In genomic region chr11:73047542-73047996, GRCm38 (mm10) we compare ENCODE assay signal across 8 mouse cellular contexts. TPM values are rescaled to one million over a fixed set of nuclear protein-coding genes. Genes with fewer than 3 reads are reported as not detected.
DNase-seq lines count a peak whose midpoint lies in the region; ATAC-seq lines count a peak whose summit lies in the region.

TSS of gene Ncbp3 (plus strand) at chr11:73047783.

- peak; percentile 97 for ATAC-seq in inflammation-experienced regulatory T-cells, adult 6 months
- peak; percentile 93 for ATAC-seq in megakaryocyte-erythroid progenitor cell, adult 5-6 weeks (replicated peaks; ENCODE audit: low FRiP score, low TSS enrichment, poor library complexity, severe bottlenecking)

- intact Hi-C loops in left cerebral cortex, postnatal 10 days (cut with DNase I), result no loop called here

- peak; percentile 97 for DNase-seq in adipocyte (ENCODE audit: low spot score)
- DNase-seq in embryo, embryonic 10 days (ENCODE audit: low spot score), result peak; percentile 99
- DNase-seq in gastrocnemius, postnatal 10 days, result peak; percentile 90
- peak; percentile 93 to 96 for DNase-seq in left cerebral cortex, postnatal 10 days (ENCODE audit: extremely low spot score in 1 of 2, low spot score in 2 of 2)
- DNase-seq in right cerebral cortex, postnatal 25 days, result peak; percentile 94
- peak; percentile 92 to 95 for DNase-seq in urinary bladder, postnatal 4 days (ENCODE audit: low spot score in 2 of 2)

RNA-seq across cellular contexts. Expression of gene Ncbp3, which starts in this region (rescaled TPM):
- 1 to 10 TPM; 4.6 to 6.6 TPM for total RNA-seq in gastrocnemius, postnatal 10 days (2021)
- 10 to 100 TPM; 12.6 to 21.1 (median 19.4) TPM for polyA plus RNA-seq in inflammation-experienced regulatory T-cells, adult 6 months (2017; shearing (Covaris generic))
- total RNA-seq in left cerebral cortex, postnatal 10 days (2021), result 1 to 10 TPM; 8.3 to 9.1 TPM
- 12.5 and 12.7 TPM in 2 replicates for total RNA-seq in megakaryocyte-erythroid progenitor cell, adult 5-6 weeks (2014; fragmentation: Nextera tagmentation)
- total RNA-seq in megakaryocyte-erythroid progenitor cell, adult 5-6 weeks (2017), result 16.4 and 19.1 TPM in 2 replicates

Comparison
In these comparisons a context has a peak if more than half of its experiments do, and no peak if none do; other contexts are left out.
1. Peak in every context shown above with its lines: DNase-seq and ATAC-seq.